Mouse (Mus musculus) heart, postnatal 0 days (tissue): ENCODE results near the gene Itm2b.

Experiments used
- CTCF ChIP-seq: IDR thresholded peaks from 2 replicates; pipeline ENCODE4 v1.5.1; 2016; ENCODE audit warnings: antibody characterized with exemption, control low read depth, low read depth
- EP300 ChIP-seq: IDR thresholded peaks from 2 replicates; pipeline ENCODE4 v1.6.1; 2016; ENCODE audit warnings: antibody characterized with exemption, low read depth

GRCm38 (mm10) chr14:73339615-73340014 is 45.5 kb downstream of the Itm2b start:
- no peak for TF ChIP-seq CTCF
- TF ChIP-seq EP300, result no peak
